Mouse (Mus musculus): ENCODE measurements around the gene Cers1. TPM values are rescaled to one million over a fixed set of nuclear protein-coding genes. Genes with fewer than 3 reads are reported as not detected.
A peak's percentile ranks its signal among the peaks of the same experiment; 100 is the strongest.

Gene Cers1
- polyA plus RNA-seq, 1 experiment from 2014 or later, result 42.9 TPM

GRCm38 (mm10) chr8:70281001-70281400, 34.6 kb upstream of the Cers1 start:
- no peak for ATAC-seq (ENCODE audit: low read depth)
- no peak overlapping the region for H3K4me2 ChIP-seq (ENCODE audit: low read depth, low read length)
- 51% methylated on average over 3 of the region's 3 CpGs for WGBS
- H3K27me3 ChIP-seq (ENCODE audit: control insufficient read depth, insufficient read depth, low read length), result no peaks in the 10 kb centered on the region
- H3K9me3 ChIP-seq (ENCODE audit: control insufficient read depth, low read length), result no peaks in the 10 kb centered on the region
- H3K4me1 ChIP-seq (ENCODE audit: control insufficient read depth, insufficient read depth, low read length), result 0 out of 2 replicates have a peak, but pooled peaks cover 7% of the 10 kb centered on the region
- H3K27ac ChIP-seq (ENCODE audit: low read depth, low read length), result no peak overlapping the region; the same call in 1 of the 2 replicates
- peaks cover 6% of the 10 kb centered on the region; the same call in 1 of the 2 replicates for H3K36me3 ChIP-seq (ENCODE audit: control insufficient read depth, insufficient read depth, low read length)
- H3K9ac ChIP-seq (replicated peaks; ENCODE audit: low read depth, low read length), result no peak overlapping the region
- no peak overlapping the region for H3K4me3 ChIP-seq (ENCODE audit: low read depth, low read length)

DNA sequence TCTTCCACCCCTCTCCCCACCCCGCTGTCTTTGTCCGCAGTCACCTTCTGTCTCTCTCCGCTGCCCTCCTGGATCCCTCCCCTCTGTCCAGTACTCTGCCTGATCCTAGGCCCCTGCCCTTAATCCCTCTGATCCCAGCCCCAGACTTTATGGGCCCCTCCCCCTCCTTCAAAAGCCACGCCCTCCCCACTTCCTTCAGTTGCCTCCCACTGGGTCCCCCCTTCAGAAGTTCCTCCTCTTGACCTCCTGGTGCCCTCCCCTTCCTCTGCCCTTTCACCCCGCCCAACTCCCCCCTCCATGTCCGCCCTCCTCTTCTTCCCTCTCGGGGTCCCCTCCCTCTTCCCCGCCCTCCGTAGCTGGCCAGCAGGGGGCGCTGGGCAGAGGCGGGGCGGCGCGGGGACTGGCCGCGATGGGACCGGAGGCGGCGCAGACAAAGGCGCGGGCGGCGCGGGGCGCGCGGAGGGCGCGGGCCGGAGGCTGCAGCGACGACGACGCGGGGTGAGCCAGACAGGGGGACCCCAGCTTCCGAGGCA, 32.9 kb upstream of the Cers1 start, which contains the start of gene Homer3:
Homer3 (plus strand) TSS at position 225 of the 533 bp plus-strand sequence.
- under 1% methylated on average over 18 of the region's 36 CpGs for WGBS
- peak within 1 kb of the TSS; percentile 80 for H3K9ac ChIP-seq (replicated peaks; ENCODE audit: low read depth, low read length)
- peak; percentile 87 for ATAC-seq (ENCODE audit: low read depth)

GRCm38 (mm10) chr8:70283136-70284077, 32.2 kb upstream of the Cers1 start:
- Histone ChIP-seq H3K36me3 (ENCODE audit: control insufficient read depth, insufficient read depth, low read length) (peaks cover 7% of the 10 kb centered on the region; the same call in 1 of the 2 replicates), H3K27me3 (ENCODE audit: control insufficient read depth, insufficient read depth, low read length) (no peaks in the 10 kb centered on the region), H3K9me3 (ENCODE audit: control insufficient read depth, low read length) (no peaks in the 10 kb centered on the region), H3K9ac (replicated peaks; ENCODE audit: low read depth, low read length) (peak overlapping the region; percentile 80), H3K4me2 (ENCODE audit: low read depth, low read length) (peak overlapping the region; percentile 52), H3K27ac (ENCODE audit: low read depth, low read length) (peak overlapping the region; percentile 39; the same call in 1 of the 2 replicates), H3K4me3 (ENCODE audit: low read depth, low read length) (peak overlapping the region; percentile 77), H3K4me1 (ENCODE audit: control insufficient read depth, insufficient read depth, low read length) (0 out of 2 replicates have a peak, but pooled peaks cover 7% of the 10 kb centered on the region)
- ATAC-seq (ENCODE audit: low read depth), result peak; percentile 70
- under 1% methylated on average over 50 of the region's 55 CpGs for WGBS

More for the DNA sequence above, 32.9 kb upstream of the Cers1 start, which contains the start of gene Homer3:
- peak within 1 kb of the TSS; percentile 77 for H3K4me3 ChIP-seq (ENCODE audit: low read depth, low read length)
- H3K27me3 ChIP-seq (ENCODE audit: control insufficient read depth, insufficient read depth, low read length), result no peaks in the 10 kb centered on the region
- H3K4me2 ChIP-seq (ENCODE audit: low read depth, low read length), result peak within 1 kb of the TSS; percentile 52
- peak within 1 kb of the TSS; percentile 39; the same call in 1 of the 2 replicates for H3K27ac ChIP-seq (ENCODE audit: low read depth, low read length)
- no peaks in the 10 kb centered on the region for H3K9me3 ChIP-seq (ENCODE audit: control insufficient read depth, low read length)
- peaks cover 7% of the 10 kb centered on the region; the same call in 1 of the 2 replicates for H3K36me3 ChIP-seq (ENCODE audit: control insufficient read depth, insufficient read depth, low read length)
- H3K4me1 ChIP-seq (ENCODE audit: control insufficient read depth, insufficient read depth, low read length), result 0 out of 2 replicates have a peak, but pooled peaks cover 7% of the 10 kb centered on the region

DNA sequence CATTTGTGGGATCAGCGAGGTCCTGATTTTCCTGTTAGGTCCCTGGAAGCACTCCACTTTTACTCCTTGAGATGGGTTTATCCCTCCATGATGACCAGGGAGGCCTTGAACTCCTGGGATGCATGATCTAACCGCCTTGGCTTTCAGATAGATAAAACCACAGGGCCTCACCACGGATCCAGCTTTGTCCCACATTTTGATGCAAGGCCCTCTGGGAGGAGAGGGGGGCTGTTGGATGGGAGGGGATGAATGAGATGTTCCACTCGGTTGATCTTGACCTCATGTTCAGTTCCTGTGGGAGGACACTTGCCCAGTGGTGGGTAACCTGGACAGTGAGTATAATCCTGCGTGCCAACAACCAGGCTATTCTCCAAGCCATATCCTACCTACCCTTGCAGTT, 31.2 kb upstream of the Cers1 start:
- H3K27me3 ChIP-seq (ENCODE audit: control insufficient read depth, insufficient read depth, low read length), result no peaks in the 10 kb centered on the region
- H3K36me3 ChIP-seq (ENCODE audit: control insufficient read depth, insufficient read depth, low read length), result peaks cover 10% of the 10 kb centered on the region; the same call in 1 of the 2 replicates
- WGBS, result 77% methylated on average over 5 of the region's 5 CpGs
- H3K4me1 ChIP-seq (ENCODE audit: control insufficient read depth, insufficient read depth, low read length), result 0 out of 2 replicates have a peak, but pooled peaks cover 7% of the 10 kb centered on the region
- no peaks in the 10 kb centered on the region for H3K9me3 ChIP-seq (ENCODE audit: control insufficient read depth, low read length)
- H3K9ac ChIP-seq (replicated peaks; ENCODE audit: low read depth, low read length), result no peak overlapping the region
- no peak overlapping the region for H3K4me3 ChIP-seq (ENCODE audit: low read depth, low read length)
- H3K4me2 ChIP-seq (ENCODE audit: low read depth, low read length), result no peak overlapping the region
- no peak overlapping the region for H3K27ac ChIP-seq (ENCODE audit: low read depth, low read length)
- ATAC-seq (ENCODE audit: low read depth), result no peak

GRCm38 (mm10) chr8:70285304-70285703, 30.3 kb upstream of the Cers1 start:
- Histone ChIP-seq H3K4me1 (ENCODE audit: control insufficient read depth, insufficient read depth, low read length) (0 out of 2 replicates have a peak, but pooled peaks cover 7% of the 10 kb centered on the region), H3K4me2 (ENCODE audit: low read depth, low read length) (no peak overlapping the region), H3K36me3 (ENCODE audit: control insufficient read depth, insufficient read depth, low read length) (peaks cover 16% of the 10 kb centered on the region; the same call in 1 of the 2 replicates), H3K9me3 (ENCODE audit: control insufficient read depth, low read length) (no peaks in the 10 kb centered on the region), H3K4me3 (ENCODE audit: low read depth, low read length) (no peak overlapping the region), H3K27me3 (ENCODE audit: control insufficient read depth, insufficient read depth, low read length) (no peaks in the 10 kb centered on the region), H3K9ac (replicated peaks; ENCODE audit: low read depth, low read length) (no peak overlapping the region), H3K27ac (ENCODE audit: low read depth, low read length) (no peak overlapping the region)
- no peak for ATAC-seq (ENCODE audit: low read depth)
- WGBS, result 96% methylated on average over 15 of the region's 15 CpGs

DNA sequence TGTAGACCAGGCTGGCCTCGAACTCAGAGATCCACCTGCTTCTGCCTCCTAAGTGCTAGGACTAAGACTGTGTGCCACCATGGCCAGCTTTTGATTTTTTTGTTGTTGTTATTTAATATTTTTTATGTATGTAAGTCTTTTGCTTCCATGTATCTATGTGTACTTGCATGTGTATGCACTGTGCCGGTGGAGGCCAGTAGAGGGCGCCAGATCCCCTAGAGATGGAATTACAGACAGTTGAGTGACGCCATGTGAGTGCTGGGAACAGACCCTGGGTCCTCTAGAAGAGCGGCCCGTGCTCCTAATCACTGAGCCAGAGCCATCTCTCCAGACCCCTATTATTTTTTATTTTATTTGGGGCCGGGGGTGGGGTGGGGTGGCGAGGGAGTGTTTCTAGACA, 28.8 kb upstream of the Cers1 start:
- no peaks in the 10 kb centered on the region for H3K9me3 ChIP-seq (ENCODE audit: control insufficient read depth, low read length)
- 90% methylated on average over 8 of the region's 8 CpGs for WGBS
- no peaks in the 10 kb centered on the region for H3K27me3 ChIP-seq (ENCODE audit: control insufficient read depth, insufficient read depth, low read length)
- no peak overlapping the region for H3K4me3 ChIP-seq (ENCODE audit: low read depth, low read length)
- no peak overlapping the region for H3K4me2 ChIP-seq (ENCODE audit: low read depth, low read length)
- H3K4me1 ChIP-seq (ENCODE audit: control insufficient read depth, insufficient read depth, low read length), result 0 out of 2 replicates have a peak, but pooled peaks cover 7% of the 10 kb centered on the region
- no peak overlapping the region for H3K27ac ChIP-seq (ENCODE audit: low read depth, low read length)
- H3K36me3 ChIP-seq (ENCODE audit: control insufficient read depth, insufficient read depth, low read length), result peaks cover 18% of the 10 kb centered on the region; the same call in 1 of the 2 replicates
- no peak overlapping the region for H3K9ac ChIP-seq (replicated peaks; ENCODE audit: low read depth, low read length)
- ATAC-seq (ENCODE audit: low read depth), result no peak

DNA sequence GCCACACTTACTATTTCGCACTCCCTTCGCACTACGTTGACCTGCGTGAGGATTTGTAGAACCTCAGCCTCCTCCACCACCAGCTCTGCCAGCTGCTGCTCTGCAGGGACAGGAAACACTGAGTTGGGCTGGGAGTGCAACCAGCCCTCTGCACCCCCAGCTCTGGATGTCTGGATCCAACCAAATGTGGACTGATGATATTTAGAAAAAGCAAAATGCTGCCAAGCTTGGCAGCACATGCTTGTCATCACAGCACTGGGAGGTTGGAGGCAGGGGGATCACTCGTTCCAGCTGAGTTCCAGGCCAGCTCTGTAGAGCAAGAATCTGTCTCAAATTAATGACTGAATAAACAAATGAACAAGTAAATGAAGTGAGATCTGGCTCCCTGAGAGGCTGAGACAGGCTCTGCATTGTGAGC, 21.6 kb upstream of the Cers1 start:
- H3K9me3 ChIP-seq (ENCODE audit: control insufficient read depth, low read length), result no peaks in the 10 kb centered on the region
- H3K27ac ChIP-seq (ENCODE audit: low read depth, low read length), result no peak overlapping the region
- peaks cover 66% of the 10 kb centered on the region for H3K36me3 ChIP-seq (ENCODE audit: control insufficient read depth, insufficient read depth, low read length)
- H3K4me3 ChIP-seq (ENCODE audit: low read depth, low read length), result no peak overlapping the region
- no peak overlapping the region for H3K4me2 ChIP-seq (ENCODE audit: low read depth, low read length)
- H3K4me1 ChIP-seq (ENCODE audit: control insufficient read depth, insufficient read depth, low read length), result no peaks in the 10 kb centered on the region
- no peak for ATAC-seq (ENCODE audit: low read depth)
- no peaks in the 10 kb centered on the region for H3K27me3 ChIP-seq (ENCODE audit: control insufficient read depth, insufficient read depth, low read length)
- 83% methylated on average over 5 of the region's 5 CpGs for WGBS
- no peak overlapping the region for H3K9ac ChIP-seq (replicated peaks; ENCODE audit: low read depth, low read length)

DNA sequence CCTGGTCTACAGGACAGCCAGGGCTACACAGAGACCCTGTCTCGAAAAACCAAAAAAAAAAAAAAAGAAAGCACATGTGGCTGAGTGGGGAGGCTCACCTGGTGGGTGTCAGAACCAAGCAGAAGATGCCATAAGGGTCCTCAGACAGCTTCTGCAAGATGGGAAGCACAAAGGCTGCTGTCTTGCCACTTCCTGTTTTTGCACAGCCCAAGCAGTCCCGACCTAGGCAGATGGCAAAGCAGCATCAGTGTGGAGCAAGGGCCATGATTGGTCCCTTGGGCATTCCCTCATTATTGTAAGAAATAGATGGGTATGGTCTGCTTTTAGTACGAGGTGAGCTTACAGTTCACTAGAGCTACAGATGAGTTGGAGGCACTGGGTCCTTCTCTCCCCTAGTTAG, 14.7 kb upstream of the Cers1 start:
- H3K36me3 ChIP-seq (ENCODE audit: control insufficient read depth, insufficient read depth, low read length), result peaks cover 40% of the 10 kb centered on the region
- no peak for ATAC-seq (ENCODE audit: low read depth)

More for the DNA sequence above, 14.7 kb upstream of the Cers1 start:
- Histone ChIP-seq H3K4me1 (ENCODE audit: control insufficient read depth, insufficient read depth, low read length) (peaks cover 19% of the 10 kb centered on the region), H3K27me3 (ENCODE audit: control insufficient read depth, insufficient read depth, low read length) (no peaks in the 10 kb centered on the region), H3K4me2 (ENCODE audit: low read depth, low read length) (no peak overlapping the region), H3K9ac (replicated peaks; ENCODE audit: low read depth, low read length) (no peak overlapping the region), H3K27ac (ENCODE audit: low read depth, low read length) (no peak overlapping the region), H3K9me3 (ENCODE audit: control insufficient read depth, low read length) (no peaks in the 10 kb centered on the region), H3K4me3 (ENCODE audit: low read depth, low read length) (no peak overlapping the region)
- WGBS, result 69% methylated on average over 3 of the region's 3 CpGs

Measured in neural tube, embryonic 14.5 days (tissue).